Mouse (Mus musculus) kidney, adult 2 months (tissue): ENCODE data around the gene Dera. TPM values are rescaled to one million over a fixed set of nuclear protein-coding genes. Genes with fewer than 3 reads are reported as not detected.

Source experiments
- DNase-seq: peaks from one replicate; pipeline ENCODE4 v3.0.0; 2021
- H3K27ac ChIP-seq: fragments of 200-500 bp; 2 replicates; pipeline ENCODE4 v1.5.1; 2012; ENCODE audit warnings: low read depth, low read length, control low read depth, inconsistent platforms; ENCODE audit not compliant: insufficient read depth
- H3K27me3 ChIP-seq: fragments of 200-500 bp; replicated peaks from 2 replicates; pipeline ENCODE4 v1.6.1; 2012; ENCODE audit warnings: mild to moderate bottlenecking, moderate library complexity, low read length, inconsistent platforms; ENCODE audit not compliant: control insufficient read depth, insufficient read depth
- H3K36me3 ChIP-seq: fragments of 200-500 bp; 2 replicates; pipeline ENCODE4 v1.6.1; 2012; ENCODE audit warnings: mild to moderate bottlenecking, moderate library complexity, low read length, inconsistent platforms; ENCODE audit not compliant: control insufficient read depth, insufficient read depth
- H3K4me1 ChIP-seq: fragments of 200-500 bp; 2 replicates; pipeline ENCODE4 v1.6.1; 2011; ENCODE audit warnings: low read length; ENCODE audit not compliant: control insufficient read depth, insufficient read depth
- H3K4me3 ChIP-seq: fragments of 200-500 bp; 2 replicates; pipeline ENCODE4 v1.5.1; 2011; ENCODE audit warnings: mild to moderate bottlenecking, low read depth, low read length, control low read depth; ENCODE audit not compliant: insufficient read depth
- CTCF ChIP-seq: fragments of 200-500 bp; conservative IDR thresholded peaks from 2 replicates; pipeline ENCODE4 v1.5.1; 2011; ENCODE audit warnings: low read depth, mild to moderate bottlenecking, control low read depth, low read length, moderate library complexity, mixed read lengths; ENCODE audit not compliant: insufficient read depth, insufficient read length
- POLR2A ChIP-seq: fragments of 200-500 bp; IDR thresholded peaks from one replicate; pipeline ENCODE4 v1.6.1; 2011; ENCODE audit warnings: low read depth, low read length, control low read depth
- WGBS: fragments of 180-500 bp; shearing (Covaris S2); methylation state at CpG from one replicate; pipeline ENCODE4 v1.1.7; 2018; 5-methylcytosine and 5-hydroxymethylcytosine counted together
- polyA plus RNA-seq: library from polyadenylated mRNA; depleted of rRNA; stranded (reverse); fragments of >200 nt; gene quantifications from 2 replicates; pipeline ENCODE4 v1.2.3, GENCODE M21; 2012

The Dera gene
- polyA plus RNA-seq, 1 experiment = 38.2 TPM

GRCm38 (mm10) chr6:137744700-137745099 lies 9.6 kb upstream of the Dera start:
- peak overlapping the region; percentile 60; the same call in 1 of the 2 replicates for H3K27ac ChIP-seq
- H3K27me3 ChIP-seq = no peaks in the 10 kb centered on the region
- peak; percentile 44 for DNase-seq
- H3K4me1 ChIP-seq = peaks cover 3% of the 10 kb centered on the region; the same call in 1 of the 2 replicates
- peaks cover 16% of the 10 kb centered on the region for H3K36me3 ChIP-seq
- no peak for TF ChIP-seq CTCF
- TF ChIP-seq POLR2A = no peak
- WGBS = 41% methylated on average over 4 of the region's 4 CpGs
- no peak overlapping the region for H3K4me3 ChIP-seq

DNA sequence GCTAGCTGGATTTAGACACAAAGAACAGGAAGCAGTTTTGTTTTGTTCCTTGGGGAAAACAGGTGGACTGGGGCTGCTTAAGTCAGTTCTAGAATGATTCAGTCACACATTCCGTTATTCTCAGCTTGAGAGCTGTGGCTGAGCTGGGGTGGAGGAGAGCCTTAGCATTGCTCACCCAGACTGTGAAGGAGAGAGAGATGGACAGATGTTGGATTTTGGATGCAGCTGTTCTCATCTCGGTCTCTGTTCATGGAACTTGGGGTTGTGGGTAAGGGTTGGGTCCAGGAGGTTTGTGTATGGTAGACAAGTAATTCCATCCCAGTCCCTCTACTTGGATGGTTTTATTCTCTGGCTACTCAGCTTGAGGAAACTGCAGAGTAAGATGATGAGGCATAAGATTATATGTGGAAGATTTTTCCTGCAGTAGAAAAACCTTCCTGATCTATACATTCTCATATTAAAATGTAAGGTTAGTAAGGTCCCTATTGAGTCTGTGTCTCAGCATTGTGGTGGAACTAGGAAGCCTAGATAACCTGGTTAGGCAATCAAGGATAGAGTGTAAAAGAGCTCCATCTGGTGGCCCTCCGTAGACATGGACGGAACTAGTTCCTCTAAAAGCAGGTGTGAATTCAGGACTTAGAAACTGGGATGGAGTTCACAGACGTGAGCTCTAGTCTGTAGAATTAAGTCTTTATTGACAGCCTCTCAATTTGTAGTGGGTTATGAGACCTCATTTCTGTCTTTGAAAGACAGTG lies 7.0 kb upstream of the Dera start:
- no peaks in the 10 kb centered on the region for H3K27me3 ChIP-seq
- peak; percentile 35 for DNase-seq
- no peak overlapping the region for H3K27ac ChIP-seq
- 60% methylated on average over 5 of the region's 5 CpGs for WGBS
- peaks cover 9% of the 10 kb centered on the region for H3K36me3 ChIP-seq
- no peak for TF ChIP-seq POLR2A
- TF ChIP-seq CTCF = peak; percentile 42
- peaks cover 6% of the 10 kb centered on the region; the same call in 1 of the 2 replicates for H3K4me1 ChIP-seq
- H3K4me3 ChIP-seq = no peak overlapping the region

- DNase-seq = peak; percentile 85
- H3K36me3 ChIP-seq = peaks cover 3% of the 10 kb centered on the region
- peak overlapping the region; percentile 29 for H3K27ac ChIP-seq
- TF ChIP-seq POLR2A (no peak), CTCF (no peak)
- 61% methylated on average over 10 of the region's 10 CpGs for WGBS
- no peak overlapping the region for H3K4me3 ChIP-seq
- H3K4me1 ChIP-seq = peaks cover 14% of the 10 kb centered on the region; the same call in 1 of the 2 replicates
- no peaks in the 10 kb centered on the region for H3K27me3 ChIP-seq
Observed at GRCm38 (mm10) chr6:137751551-137752274, 2.6 kb upstream of the Dera start.

DNA sequence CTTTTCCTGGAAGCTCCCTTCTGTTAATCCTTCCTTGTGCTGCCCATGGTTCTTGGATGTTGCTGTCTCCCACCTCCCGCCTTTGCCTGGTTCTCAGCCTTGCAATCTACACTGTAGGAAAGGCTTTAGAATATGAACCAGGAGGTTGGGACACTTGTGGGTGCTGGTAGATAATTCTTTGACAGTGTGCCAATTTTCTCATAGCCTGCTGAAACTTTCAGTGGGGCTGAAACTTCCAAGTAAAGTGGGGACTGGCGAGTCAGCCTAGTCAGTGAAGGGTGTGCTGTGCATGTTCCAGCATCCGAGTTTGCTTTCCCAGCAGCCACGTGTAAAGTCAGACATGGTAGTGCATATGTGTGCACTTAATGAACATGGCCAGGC lies 2.1 kb upstream of the Dera start:
- Histone ChIP-seq H3K27me3 (no peaks in the 10 kb centered on the region), H3K4me1 (peaks cover 14% of the 10 kb centered on the region; the same call in 1 of the 2 replicates), H3K27ac (peak overlapping the region; percentile 24), H3K36me3 (peaks cover 2% of the 10 kb centered on the region), H3K4me3 (no peak overlapping the region)
- no peak for DNase-seq
- WGBS = 60% methylated on average over 4 of the region's 4 CpGs
- TF ChIP-seq CTCF = no peak
- no peak for TF ChIP-seq POLR2A

DNA sequence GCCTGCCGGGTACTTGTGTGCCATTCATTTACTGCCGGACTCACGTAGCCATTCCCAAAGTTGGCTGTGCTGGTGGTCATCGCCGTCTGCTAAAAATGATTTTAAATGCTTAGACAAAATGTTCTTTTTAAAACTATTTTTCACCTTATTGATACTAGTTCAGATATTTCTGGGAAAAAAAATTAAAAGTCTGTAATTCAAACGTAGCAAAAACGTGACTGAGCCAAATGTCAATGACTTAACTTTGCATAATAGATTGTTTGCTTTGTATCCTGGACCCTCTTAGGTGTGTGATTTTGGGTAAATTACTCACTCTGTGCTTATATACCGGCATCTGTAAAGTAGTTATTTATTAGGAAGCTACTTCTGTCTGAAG lies 499 bp downstream of the Dera start:
- peak overlapping the region; percentile 89 for H3K4me3 ChIP-seq
- WGBS = 1% methylated on average over 8 of the region's 8 CpGs
- H3K36me3 ChIP-seq = no peaks in the 10 kb centered on the region
- peaks cover 31% of the 10 kb centered on the region for H3K4me1 ChIP-seq
- TF ChIP-seq POLR2A (no peak), CTCF (no peak)
- H3K27me3 ChIP-seq = no peaks in the 10 kb centered on the region
- H3K27ac ChIP-seq = peak overlapping the region; percentile 87
- DNase-seq = no peak

DNA sequence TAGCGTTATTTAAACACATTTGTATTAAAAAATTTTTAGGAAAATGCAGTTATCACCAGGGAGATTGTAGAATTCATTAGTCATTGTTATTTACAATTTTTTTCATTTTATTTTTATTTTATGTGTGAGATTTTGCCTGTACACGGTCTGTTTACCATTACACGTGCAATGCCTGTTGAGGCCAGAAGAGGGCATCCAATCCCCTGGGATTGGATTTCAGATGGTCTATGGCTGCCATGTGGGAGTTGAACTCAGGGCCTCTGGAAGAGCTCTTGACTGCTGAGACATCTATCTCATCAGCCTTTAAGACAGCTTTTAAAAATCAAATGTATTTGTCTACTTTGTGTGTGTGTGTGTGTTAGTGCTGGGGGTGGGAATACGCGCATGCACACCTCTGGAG lies 2.0 kb downstream of the Dera start:
- 65% methylated on average over 5 of the region's 5 CpGs for WGBS
- peaks cover 31% of the 10 kb centered on the region for H3K4me1 ChIP-seq
- no peak overlapping the region for H3K4me3 ChIP-seq
- H3K27ac ChIP-seq = no peak overlapping the region
- no peaks in the 10 kb centered on the region for H3K27me3 ChIP-seq
- TF ChIP-seq POLR2A (no peak), CTCF (peak; percentile 71)
- no peaks in the 10 kb centered on the region for H3K36me3 ChIP-seq
- DNase-seq = peak; percentile 45

DNA sequence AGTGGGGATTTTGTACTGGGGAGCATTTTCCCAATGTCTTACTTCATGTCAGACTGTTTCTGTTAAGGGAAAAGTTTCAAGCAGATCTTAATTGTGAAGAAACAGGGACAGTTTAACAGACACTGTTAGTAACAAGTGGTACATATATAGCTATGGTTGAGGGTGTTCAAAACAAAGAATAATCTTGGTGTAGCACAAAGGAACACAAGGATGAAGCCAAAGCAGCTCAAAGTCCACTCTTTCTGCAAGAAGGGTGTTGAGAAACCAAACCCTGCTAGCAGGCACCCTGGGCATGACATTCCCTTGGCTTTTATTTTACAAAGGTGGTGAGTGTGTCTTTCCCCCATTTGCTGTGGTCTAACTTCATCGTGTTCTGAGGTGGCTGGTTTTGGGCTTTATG lies 3.5 kb downstream of the Dera start:
- WGBS = 89% methylated on average over 1 of the region's 1 CpGs
- H3K36me3 ChIP-seq = no peaks in the 10 kb centered on the region
- TF ChIP-seq CTCF = no peak
- no peak for TF ChIP-seq POLR2A
- no peaks in the 10 kb centered on the region for H3K27me3 ChIP-seq
- no peak overlapping the region for H3K27ac ChIP-seq
- peak; percentile 43 for DNase-seq
- peaks cover 25% of the 10 kb centered on the region for H3K4me1 ChIP-seq
- H3K4me3 ChIP-seq = no peak overlapping the region
